Mouse (Mus musculus) embryonic fibroblast, embryonic 13.5 days (primary cell): ENCODE measurements around the gene Ccdc38. TPM values are rescaled to one million over a fixed set of nuclear protein-coding genes. Genes with fewer than 3 reads are reported as not detected.

ENCODE experiments used
- H3K27ac ChIP-seq: 2 replicates; pipeline ENCODE4 v1.5.1; 2012; ENCODE audit warnings: low read length, control low read depth, inconsistent platforms; ENCODE audit not compliant: insufficient read depth
- H3K4me1 ChIP-seq: 2 replicates; pipeline ENCODE4 v1.6.1; 2011; ENCODE audit warnings: low read length; ENCODE audit not compliant: control insufficient read depth, insufficient read depth
- H3K4me3 ChIP-seq: 2 replicates; pipeline ENCODE4 v1.5.1; 2011; ENCODE audit warnings: mild to moderate bottlenecking, control low read depth, low read length; ENCODE audit not compliant: insufficient read depth
- CTCF ChIP-seq: IDR thresholded peaks from 2 replicates; pipeline ENCODE4 v1.5.1; 2011; ENCODE audit warnings: mild to moderate bottlenecking, control low read depth, low read length, moderate library complexity, borderline replicate concordance; ENCODE audit not compliant: insufficient read depth
- POLR2A ChIP-seq: IDR thresholded peaks from 2 replicates; pipeline ENCODE4 v1.6.1; 2011; ENCODE audit warnings: low read depth, mild to moderate bottlenecking, control low read depth, low read length, moderate library complexity
- polyA plus RNA-seq: library from polyadenylated mRNA; stranded (reverse); fragments of >200 nt; gene quantifications from 2 replicates; pipeline ENCODE4 v1.2.4, GENCODE M21; 2011; ENCODE audit warnings: low read depth; ENCODE audit not compliant: missing spikeins, insufficient read length

Ccdc38 gene
- 0.13 and 0.28 TPM in 2 replicates for polyA plus RNA-seq

DNA sequence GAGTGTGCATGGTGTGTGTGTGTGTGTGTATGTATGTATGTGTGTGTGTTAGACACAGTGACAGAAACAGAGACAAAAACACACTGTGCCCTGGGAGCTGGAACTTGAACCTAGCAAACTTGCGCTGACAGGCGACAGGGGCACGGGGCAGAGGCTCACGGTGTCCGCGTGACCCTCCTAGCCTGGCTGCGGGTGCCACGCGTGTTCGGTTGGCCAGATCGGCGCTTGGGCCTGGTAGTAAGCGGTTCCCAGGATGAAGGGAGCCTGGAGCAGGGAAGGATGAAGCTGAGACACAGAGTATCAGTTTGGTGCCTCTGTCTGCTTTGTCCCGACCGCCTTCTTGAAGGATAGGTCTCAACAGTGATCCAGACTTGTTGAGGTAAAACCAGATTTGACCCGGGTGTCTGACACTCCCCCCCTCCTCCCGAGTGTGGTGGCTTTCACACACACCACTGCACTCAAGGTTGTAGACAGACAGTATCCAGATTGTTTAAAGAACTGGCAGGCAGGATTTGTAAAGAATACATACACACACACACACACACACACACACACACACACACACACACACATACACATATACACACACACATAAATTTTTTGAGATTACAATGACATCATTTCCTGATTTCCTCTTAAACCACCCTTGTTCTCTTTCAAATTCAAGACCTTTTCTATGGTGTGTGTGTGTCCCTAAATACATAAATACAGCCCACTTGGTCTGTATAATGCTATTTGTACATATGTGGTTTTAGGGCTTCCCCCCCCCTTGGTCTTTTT lies at the start of gene Ccdc38:
TSS of gene Ccdc38 (plus strand) at position 202 of the 780 bp plus-strand sequence.
- TF ChIP-seq POLR2A (no peak), CTCF (no peak)
- H3K27ac ChIP-seq: no peak within 1 kb of the TSS
- H3K4me1 ChIP-seq: peaks cover 5% of the 10 kb centered on the region
- H3K4me3 ChIP-seq: peak within 1 kb of the TSS; percentile 32

DNA sequence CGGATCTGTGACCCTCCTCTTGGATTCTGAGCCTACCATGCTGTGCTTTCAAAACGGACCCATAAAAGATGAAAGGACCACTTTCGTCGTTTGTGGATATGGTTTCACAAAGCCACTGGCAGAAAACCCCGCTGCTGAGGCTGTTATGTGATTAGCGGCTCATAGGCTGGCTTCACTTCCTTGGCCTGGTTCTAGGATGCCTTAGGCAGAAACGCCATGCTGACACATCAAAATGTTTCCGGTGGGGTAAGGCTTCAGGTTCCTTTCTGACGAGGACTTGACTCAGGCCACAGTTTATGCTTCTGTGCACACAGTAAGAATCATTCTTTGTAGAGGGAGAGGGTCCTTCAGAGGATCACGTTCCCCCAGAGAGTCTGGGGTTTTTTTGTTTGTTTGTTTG lies 39.6 kb upstream of the Ccdc38 start:
- peaks cover 3% of the 10 kb centered on the region for H3K4me1 ChIP-seq
- H3K27ac ChIP-seq: no peak overlapping the region
- TF ChIP-seq CTCF (no peak), POLR2A (no peak)
- no peak overlapping the region for H3K4me3 ChIP-seq

DNA sequence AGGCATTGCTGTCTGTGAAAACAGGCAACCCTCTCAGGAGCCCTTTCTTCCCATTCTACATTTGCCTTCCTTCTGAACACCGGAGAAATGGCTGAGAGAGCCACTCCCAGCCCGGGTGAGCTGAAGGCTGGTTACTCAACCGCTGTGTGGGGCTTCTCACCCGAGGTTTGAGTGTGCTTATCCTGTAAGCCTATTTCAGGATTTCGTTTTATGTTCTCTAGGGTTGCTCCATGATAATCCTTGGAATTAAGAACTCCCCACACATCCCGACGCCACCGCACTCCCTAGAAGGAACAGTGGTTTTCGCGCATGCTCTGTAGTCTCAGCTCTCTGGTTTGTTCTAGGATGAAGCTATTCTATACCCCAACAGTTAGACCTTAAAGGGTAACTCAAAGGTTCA lies 39.1 kb upstream of the Ccdc38 start:
- H3K4me1 ChIP-seq: peaks cover 3% of the 10 kb centered on the region
- no peak overlapping the region for H3K4me3 ChIP-seq
- no peak overlapping the region for H3K27ac ChIP-seq
- TF ChIP-seq POLR2A (no peak), CTCF (no peak)

DNA sequence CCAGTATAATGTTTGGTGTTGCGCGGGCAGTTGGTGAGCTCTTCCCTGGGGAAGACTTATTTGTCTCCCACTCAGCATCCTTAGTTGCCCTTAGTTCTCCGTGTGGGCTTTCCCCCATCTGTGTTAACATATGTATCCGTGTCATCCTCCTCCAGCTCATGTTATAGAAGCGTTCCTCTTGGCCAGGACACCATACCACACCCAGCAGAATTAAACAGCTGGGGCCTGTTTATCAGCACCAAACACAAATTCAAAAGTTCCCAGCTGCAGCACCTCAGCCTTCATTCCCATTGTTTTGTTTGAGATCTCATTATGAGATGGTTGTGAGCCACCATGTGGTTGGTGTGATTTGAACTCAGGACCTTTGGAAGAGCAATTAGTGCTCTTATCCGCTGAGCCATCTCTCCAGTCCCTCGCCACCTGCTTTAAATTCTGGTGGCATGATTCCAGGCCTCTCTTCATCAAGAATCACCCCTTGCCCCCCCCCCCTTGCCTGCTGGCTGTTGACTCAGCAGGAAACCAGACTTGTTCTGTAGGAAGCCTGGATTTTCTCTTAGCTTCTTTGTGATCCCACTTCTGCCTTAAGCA lies 32.0 kb upstream of the Ccdc38 start:
- TF ChIP-seq POLR2A: no peak
- TF ChIP-seq CTCF: no peak
- Histone ChIP-seq H3K27ac (no peak overlapping the region), H3K4me1 (no peaks in the 10 kb centered on the region), H3K4me3 (no peak overlapping the region)

DNA sequence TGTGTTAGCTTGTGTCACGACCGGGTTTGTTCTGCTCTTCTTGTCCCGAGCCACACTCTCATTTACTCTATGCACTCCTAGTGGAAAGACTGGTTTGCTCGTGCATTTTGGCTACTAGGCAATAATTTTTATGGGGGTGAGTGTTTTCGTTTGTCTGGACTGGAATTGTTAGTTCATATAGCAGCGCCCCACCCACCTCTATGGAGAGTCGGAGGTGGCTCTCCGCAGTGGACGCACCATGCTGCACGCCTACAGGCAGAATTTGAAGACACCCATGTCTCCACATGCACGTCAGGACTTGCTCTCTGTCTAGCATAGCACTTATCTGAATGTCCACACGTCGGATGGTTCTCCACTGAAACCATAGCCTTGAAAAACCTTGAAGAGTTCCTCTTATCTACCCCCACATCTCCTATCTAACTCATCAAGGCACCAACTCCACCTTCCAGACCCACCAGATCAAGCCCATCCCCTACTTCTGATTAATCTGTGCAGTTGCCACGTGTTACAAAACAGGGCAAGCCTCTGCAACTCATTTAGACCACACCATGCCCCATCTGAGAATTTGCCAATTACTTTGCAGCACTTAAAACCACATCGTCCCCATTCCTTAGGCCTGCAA lies 30.8 kb upstream of the Ccdc38 start:
- no peak overlapping the region for H3K27ac ChIP-seq
- no peaks in the 10 kb centered on the region for H3K4me1 ChIP-seq
- TF ChIP-seq CTCF (no peak), POLR2A (no peak)
- no peak overlapping the region for H3K4me3 ChIP-seq

DNA sequence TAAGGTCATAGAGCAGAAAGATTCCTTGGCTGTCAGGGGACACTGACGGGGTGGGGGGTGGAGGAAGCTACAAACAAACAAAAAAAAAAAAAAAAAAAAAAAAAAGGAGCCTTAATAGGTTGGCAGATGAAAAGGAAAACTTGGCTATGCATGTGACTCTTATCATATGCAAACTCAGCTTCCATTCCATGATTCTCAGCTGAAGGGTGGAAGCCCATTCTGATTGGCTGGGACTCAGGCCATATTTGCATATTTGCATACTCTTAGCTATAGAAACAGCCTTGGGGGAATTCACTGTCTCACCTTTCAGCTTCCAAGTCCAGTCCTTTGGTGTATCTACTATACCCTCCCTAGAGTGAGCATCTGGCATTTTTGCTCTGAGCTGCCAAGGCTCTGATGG lies 25.0 kb upstream of the Ccdc38 start:
- no peak overlapping the region for H3K27ac ChIP-seq
- H3K4me1 ChIP-seq: no peaks in the 10 kb centered on the region
- H3K4me3 ChIP-seq: no peak overlapping the region
- TF ChIP-seq CTCF: no peak
- TF ChIP-seq POLR2A: no peak

DNA sequence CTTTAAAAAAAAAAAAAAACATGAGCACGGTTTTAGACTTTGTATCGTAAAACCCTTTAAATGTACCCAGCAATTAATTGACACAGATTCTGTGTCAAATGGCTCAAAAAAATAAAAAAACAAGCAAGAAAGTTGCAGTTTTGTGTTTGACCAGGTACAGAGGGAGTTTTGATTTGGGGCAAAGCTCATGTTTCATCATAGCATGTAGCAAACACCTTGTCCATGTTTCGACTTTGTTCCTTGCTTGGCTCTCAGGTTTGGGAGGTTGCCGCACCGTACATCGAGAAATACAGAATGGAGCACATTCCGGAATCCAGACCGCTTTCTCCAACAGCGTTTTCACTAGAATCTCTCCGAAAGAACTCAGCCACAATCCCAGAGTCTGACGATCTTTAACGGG lies 24.5 kb upstream of the Ccdc38 start:
- no peak overlapping the region for H3K4me3 ChIP-seq
- H3K4me1 ChIP-seq: no peaks in the 10 kb centered on the region
- no peak overlapping the region for H3K27ac ChIP-seq
- no peak for TF ChIP-seq CTCF
- TF ChIP-seq POLR2A: no peak

DNA sequence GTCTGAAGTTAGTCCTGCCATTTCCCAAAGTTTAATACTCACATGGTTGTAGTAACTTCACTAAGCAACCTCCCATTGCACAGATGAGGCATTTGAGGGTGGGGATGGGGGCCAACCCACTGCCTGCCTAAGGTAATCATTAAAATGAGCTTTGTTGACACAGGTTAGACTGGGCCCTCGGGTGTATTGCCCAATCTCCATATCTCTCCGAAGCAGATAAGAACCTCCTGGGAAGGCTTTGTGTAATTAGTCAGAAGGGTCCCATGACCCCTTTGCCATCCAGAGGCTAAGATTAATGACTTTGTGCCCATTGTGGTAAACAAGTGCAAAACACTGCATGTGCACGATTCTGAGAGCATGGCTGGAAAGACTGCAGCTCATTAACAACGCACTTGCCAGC lies 22.7 kb upstream of the Ccdc38 start:
- TF ChIP-seq POLR2A (no peak), CTCF (no peak)
- H3K27ac ChIP-seq: no peak overlapping the region

DNA sequence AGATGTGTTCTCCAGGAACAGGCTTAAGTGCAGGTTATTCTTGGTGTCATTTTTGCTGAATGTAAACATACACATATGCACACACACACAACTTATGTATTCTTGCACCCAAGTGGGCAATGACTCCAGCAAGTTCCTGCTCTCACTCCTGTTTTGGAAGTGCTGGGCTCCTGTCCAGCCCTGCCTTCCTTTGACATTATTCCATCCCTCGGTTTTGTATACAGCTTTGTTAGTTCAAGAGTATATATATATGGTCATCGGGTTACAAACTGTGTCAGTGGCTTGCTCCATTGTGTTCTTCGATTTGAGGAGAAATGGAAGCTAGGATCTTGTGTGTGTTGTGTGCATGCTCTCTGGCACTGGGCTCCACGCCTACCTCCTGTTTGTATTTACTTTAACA lies 22.2 kb upstream of the Ccdc38 start:
- TF ChIP-seq CTCF (no peak), POLR2A (no peak)
- Histone ChIP-seq H3K4me1 (no peaks in the 10 kb centered on the region), H3K27ac (no peak overlapping the region), H3K4me3 (no peak overlapping the region)

More for the DNA sequence above, 22.7 kb upstream of the Ccdc38 start:
- Histone ChIP-seq H3K4me1 (no peaks in the 10 kb centered on the region), H3K4me3 (no peak overlapping the region)

DNA sequence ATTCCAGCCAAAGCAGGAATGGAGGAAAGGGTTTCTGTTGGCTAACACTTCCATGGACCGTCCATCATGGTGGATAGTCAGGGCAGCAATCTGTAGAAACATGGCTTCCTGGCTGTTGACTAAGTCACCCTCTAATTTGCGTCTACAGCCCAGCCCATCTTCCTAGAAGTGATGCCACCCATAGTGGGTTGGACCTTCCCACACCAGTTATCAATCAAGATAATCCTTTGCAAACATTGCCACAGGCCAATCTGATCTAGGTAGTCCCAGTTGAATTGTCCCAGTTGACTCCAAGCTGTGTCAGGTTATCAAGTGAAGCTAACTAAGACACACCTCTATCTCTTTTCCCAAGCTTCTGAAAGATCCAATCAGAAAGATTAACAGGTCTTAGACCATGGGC lies 21.8 kb upstream of the Ccdc38 start:
- no peak overlapping the region for H3K4me3 ChIP-seq
- no peaks in the 10 kb centered on the region for H3K4me1 ChIP-seq
- TF ChIP-seq POLR2A (no peak), CTCF (no peak)
- H3K27ac ChIP-seq: no peak overlapping the region
